Mouse (Mus musculus): ENCODE measurements around the gene Ndel1.

Gene Ndel1

DNA sequence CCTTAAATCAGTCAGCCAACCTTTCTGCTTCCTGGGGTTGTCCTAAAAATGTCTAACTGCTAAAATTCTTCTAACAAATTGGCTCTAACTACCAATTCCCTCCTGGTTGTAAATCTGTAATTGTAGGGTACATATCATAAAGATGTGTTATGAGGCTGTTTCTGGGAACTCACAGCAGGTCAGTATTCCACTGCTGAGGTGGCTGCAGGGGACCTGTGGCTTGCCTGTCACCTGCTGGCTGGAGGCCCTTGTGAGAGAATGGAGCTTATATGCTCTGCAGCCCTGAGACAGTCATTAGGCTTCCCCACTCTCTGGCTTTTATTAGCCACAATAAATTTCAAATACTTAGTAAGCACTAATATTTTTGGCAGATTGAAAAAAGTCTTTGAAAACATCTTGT, 92.8 kb downstream of the Ndel1 start:
- no peak for DNase-seq (ENCODE audit: low read depth, low spot score)

DNA sequence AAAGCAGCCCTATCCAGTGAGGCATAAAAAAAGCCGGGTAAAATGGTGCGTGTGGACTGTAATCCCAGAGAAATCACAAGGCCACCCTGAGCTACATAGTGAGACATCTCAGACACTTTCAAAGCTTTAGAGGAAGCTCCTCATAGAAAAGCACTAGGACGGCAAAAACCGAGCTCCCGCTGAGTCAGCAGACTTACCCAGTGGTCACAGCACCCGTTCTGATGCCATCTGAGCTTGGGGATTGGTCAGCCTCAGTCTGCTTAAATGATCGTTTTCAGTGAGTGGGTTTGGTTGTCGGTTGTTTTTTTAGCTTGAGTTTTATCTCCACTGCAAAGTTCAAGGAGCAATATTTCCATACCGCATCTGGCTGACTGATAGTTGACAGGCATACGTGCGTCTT, 93.7 kb downstream of the Ndel1 start:
- no peak for DNase-seq (ENCODE audit: low read depth, low spot score)

DNA sequence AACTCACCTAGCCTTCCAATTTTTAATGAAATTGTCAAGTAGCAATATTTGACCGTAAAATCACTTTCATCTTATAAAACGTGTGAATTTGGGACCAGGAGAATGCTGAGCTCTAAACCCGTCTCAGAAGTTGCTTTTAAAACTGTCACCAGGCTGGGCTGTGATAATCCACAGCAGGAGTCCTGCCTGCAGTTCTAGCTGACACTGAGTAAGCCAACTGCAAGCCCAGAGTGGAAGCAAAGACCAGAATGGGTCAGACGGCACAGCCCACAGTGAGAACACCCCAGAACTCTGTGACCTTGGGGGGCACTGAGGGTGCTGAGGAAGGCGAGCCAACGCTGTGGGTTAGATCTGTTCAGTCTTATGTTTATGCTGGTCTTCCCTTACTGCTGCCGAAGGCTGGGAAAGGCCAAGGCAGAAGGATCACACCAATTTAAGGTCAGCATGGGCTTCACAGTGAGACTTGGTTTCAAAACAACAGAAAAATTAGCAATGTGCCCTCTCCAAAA, 95.5 kb downstream of the Ndel1 start:
- no peak for DNase-seq (ENCODE audit: low read depth, low spot score)
